Mouse (Mus musculus) embryonic facial prominence, embryonic 12.5 days (tissue): ENCODE measurements around the gene Pptc7. TPM values are rescaled to one million over a fixed set of nuclear protein-coding genes. Genes with fewer than 3 reads are reported as not detected.

Experiments
- ATAC-seq: fragments of 200-750 bp; cut with Nextera tagmentation; 2 replicates; pipeline ENCODE4 v1.8.0; 2017; ENCODE audit not compliant: insufficient number of reproducible peaks, insufficient read depth, low FRiP score, low TSS enrichment
- H3K27ac ChIP-seq: fragments of 300-500 bp; sonication (generic); 2 replicates; pipeline ENCODE4 v1.5.1; 2016; ENCODE audit warnings: mild to moderate bottlenecking
- H3K27me3 ChIP-seq: fragments of 300-500 bp; sonication (generic); 2 replicates; pipeline ENCODE4 v1.6.1; 2016; ENCODE audit warnings: mild to moderate bottlenecking, moderate library complexity
- H3K36me3 ChIP-seq: fragments of 300-500 bp; sonication (generic); 2 replicates; pipeline ENCODE4 v1.6.1; 2016; ENCODE audit warnings: mild to moderate bottlenecking
- H3K4me1 ChIP-seq: fragments of 300-500 bp; sonication (generic); 2 replicates; pipeline ENCODE4 v1.6.1; 2016
- H3K4me2 ChIP-seq: fragments of 300-500 bp; sonication (generic); replicated peaks from 2 replicates; pipeline ENCODE4 v1.6.1; 2016; ENCODE audit warnings: mild to moderate bottlenecking, moderate library complexity
- H3K4me3 ChIP-seq: fragments of 300-500 bp; sonication (generic); 2 replicates; pipeline ENCODE4 v1.5.1; 2016; ENCODE audit warnings: mild to moderate bottlenecking
- H3K9ac ChIP-seq: fragments of 300-500 bp; sonication (generic); 2 replicates; pipeline ENCODE4 v1.6.1; 2016; ENCODE audit warnings: mild to moderate bottlenecking, moderate library complexity
- H3K9me3 ChIP-seq: fragments of 300-500 bp; sonication (generic); 2 replicates; pipeline ENCODE4 v1.6.1; 2016; ENCODE audit warnings: mild to moderate bottlenecking, moderate library complexity
- WGBS: fragments of 180-500 bp; shearing (Covaris S2); methylation state at CpG from one replicate; pipeline ENCODE4 v1.1.7; 2016; 5-methylcytosine and 5-hydroxymethylcytosine counted together
- polyA plus RNA-seq: library from polyadenylated mRNA; unstranded; fragments of >200 nt; fragmentation: Nextera tagmentation; extraction: Ambion mirVana; gene quantifications from 2 replicates; pipeline ENCODE4 v1.2.1, GENCODE M21; 2016

The Pptc7 gene
- polyA plus RNA-seq, 1 experiment from 2014 or later: 11.9 TPM

DNA sequence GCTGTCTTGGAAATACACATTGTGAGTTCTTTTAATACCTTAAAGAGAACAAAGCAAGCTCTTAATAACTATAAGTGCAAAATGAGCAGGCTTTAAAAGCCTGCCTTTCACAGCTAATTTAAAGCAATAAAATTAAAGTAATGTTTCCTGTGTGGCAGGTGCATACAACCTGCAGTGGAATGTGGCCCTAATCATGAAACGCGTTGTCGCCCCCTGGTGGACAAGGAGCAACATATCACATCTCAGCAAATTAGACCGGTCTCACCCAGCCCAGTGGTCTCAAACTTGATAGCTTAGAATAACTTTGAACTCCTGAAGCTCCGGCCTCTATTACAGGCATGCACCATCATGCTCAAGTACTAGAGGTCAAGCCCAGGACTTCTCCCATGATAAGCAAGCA lies 60.1 kb downstream of the Pptc7 start:
- no peak overlapping the region for H3K9ac ChIP-seq
- ATAC-seq: no peak
- no peaks in the 10 kb centered on the region for H3K36me3 ChIP-seq
- H3K4me1 ChIP-seq: no peaks in the 10 kb centered on the region
- H3K4me3 ChIP-seq: no peak overlapping the region
- WGBS: 7% methylated on average over 5 of the region's 5 CpGs
- no peaks in the 10 kb centered on the region for H3K27me3 ChIP-seq
- H3K9me3 ChIP-seq: no peaks in the 10 kb centered on the region
- H3K27ac ChIP-seq: no peak overlapping the region
- no peak overlapping the region for H3K4me2 ChIP-seq

DNA sequence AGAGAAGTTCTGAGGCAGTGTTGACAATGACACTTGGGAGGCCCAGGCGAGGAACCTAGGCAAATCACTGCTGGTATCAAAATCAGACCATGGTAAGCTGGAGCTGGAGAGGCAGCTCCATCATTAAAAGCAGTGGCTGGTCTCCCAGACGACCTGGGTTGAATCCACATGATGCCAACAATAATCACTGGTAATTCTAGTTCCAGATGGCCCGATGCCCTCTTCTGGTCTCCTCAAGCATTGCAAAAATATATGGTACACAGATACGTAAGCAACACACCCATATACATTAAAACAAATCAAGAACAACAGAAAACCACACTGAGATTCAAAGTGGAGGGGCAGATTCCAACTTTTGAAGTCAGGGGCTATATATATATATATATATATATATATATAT lies 61.6 kb downstream of the Pptc7 start:
- ATAC-seq: no peak

DNA sequence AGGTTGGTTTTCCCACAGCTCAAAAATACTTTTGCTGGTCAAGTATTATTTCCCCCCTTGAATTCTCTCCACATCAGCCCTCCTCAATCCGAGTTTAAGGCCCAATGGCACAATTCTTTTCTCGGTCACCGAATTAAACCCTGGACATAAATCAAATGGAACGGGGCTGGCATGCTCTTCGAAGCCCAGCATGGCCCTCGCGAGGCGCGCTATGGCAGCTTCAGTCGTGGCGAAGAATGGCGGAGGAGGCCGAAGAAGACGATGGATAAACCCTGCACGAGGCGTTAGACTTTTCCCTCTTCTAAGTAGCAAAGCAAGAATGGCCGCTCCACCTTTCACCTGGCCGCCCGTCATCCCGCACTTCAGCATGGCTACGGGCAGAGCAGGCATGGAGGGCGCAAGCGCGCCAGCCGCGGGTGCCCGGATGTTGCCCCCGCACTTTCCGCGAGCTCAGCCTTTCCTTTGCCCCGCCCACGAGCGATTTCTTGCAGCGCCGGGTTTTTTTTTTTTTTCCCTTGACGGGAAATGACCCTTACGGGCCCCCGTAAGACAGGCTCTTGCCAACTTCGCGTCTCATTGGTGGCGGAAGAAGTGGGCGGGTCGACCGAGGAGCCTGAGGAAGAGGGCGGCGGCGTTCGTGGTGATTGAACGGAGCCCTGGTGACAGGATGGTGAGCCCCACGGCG lies 69.8 kb downstream of the Pptc7 start, which contains the start of the genes Rad9b and Vps29:
Gene Rad9b, minus strand, starts transcription at position 427 of the 685 bp plus-strand sequence.
Gene Vps29, plus strand, starts transcription at position 563 of the 685 bp plus-strand sequence.
- Histone ChIP-seq H3K4me3 (peak within 1 kb of the TSS; percentile 85), H3K36me3 (peaks cover 10% of the 10 kb centered on the region; the same call in 1 of the 2 replicates), H3K4me1 (no peaks in the 10 kb centered on the region), H3K27ac (peak within 1 kb of the TSS; percentile 37), H3K9ac (peak within 1 kb of the TSS; percentile 75), H3K4me2 (peak within 1 kb of the TSS; percentile 70), H3K9me3 (no peaks in the 10 kb centered on the region), H3K27me3 (no peaks in the 10 kb centered on the region)
- WGBS: 2% methylated on average over 51 of the region's 51 CpGs
- ATAC-seq: peak; percentile 86

More for the DNA sequence above, 61.6 kb downstream of the Pptc7 start:
- Histone ChIP-seq H3K4me2 (no peak overlapping the region), H3K4me1 (no peaks in the 10 kb centered on the region), H3K9ac (no peak overlapping the region), H3K27ac (no peak overlapping the region), H3K27me3 (no peaks in the 10 kb centered on the region), H3K36me3 (no peaks in the 10 kb centered on the region), H3K9me3 (no peaks in the 10 kb centered on the region), H3K4me3 (no peak overlapping the region)
- 68% methylated on average over 4 of the region's 4 CpGs for WGBS

GRCm38 (mm10) chr5:122354492-122355067 lies 70.4 kb downstream of the Pptc7 start:
- Histone ChIP-seq H3K4me1 (no peaks in the 10 kb centered on the region), H3K27me3 (no peaks in the 10 kb centered on the region), H3K9ac (peak overlapping the region; percentile 75), H3K4me2 (peak overlapping the region; percentile 70), H3K4me3 (peak overlapping the region; percentile 85), H3K36me3 (peaks cover 12% of the 10 kb centered on the region; the same call in 1 of the 2 replicates), H3K9me3 (no peaks in the 10 kb centered on the region), H3K27ac (peak overlapping the region; percentile 37)
- 0 out of 2 replicates have a peak, but pooled peaks have one; percentile 32 for ATAC-seq
- WGBS: under 1% methylated on average over 52 of the region's 57 CpGs

GRCm38 (mm10) chr5:122371591-122372191 lies 87.5 kb downstream of the Pptc7 start, which contains the start of gene Gpn3:
Gene Gpn3, plus strand, starts transcription at chr5:122371876.
- 1% methylated on average over 25 of the region's 46 CpGs for WGBS
- ATAC-seq: peak; percentile 79
- H3K27ac ChIP-seq: peak within 1 kb of the TSS; percentile 97
- no peaks in the 10 kb centered on the region for H3K27me3 ChIP-seq
- H3K36me3 ChIP-seq: peaks cover 37% of the 10 kb centered on the region
- H3K9ac ChIP-seq: peak within 1 kb of the TSS; percentile 84
- peak within 1 kb of the TSS; percentile 77 for H3K4me3 ChIP-seq
- H3K9me3 ChIP-seq: no peaks in the 10 kb centered on the region
- peak within 1 kb of the TSS; percentile 72 for H3K4me2 ChIP-seq
- peaks cover 16% of the 10 kb centered on the region for H3K4me1 ChIP-seq

GRCm38 (mm10) chr5:122372192-122372769 lies 88.1 kb downstream of the Pptc7 start, which contains the start of gene Fam216a:
Gene Fam216a, minus strand, starts transcription at chr5:122372364.
- peak within 1 kb of the TSS; percentile 77 for H3K4me3 ChIP-seq
- under 1% methylated on average over 53 of the region's 53 CpGs for WGBS
- peak within 1 kb of the TSS; percentile 97 for H3K27ac ChIP-seq
- no peaks in the 10 kb centered on the region for H3K9me3 ChIP-seq
- H3K4me2 ChIP-seq: peak within 1 kb of the TSS; percentile 72
- no peaks in the 10 kb centered on the region for H3K27me3 ChIP-seq
- H3K4me1 ChIP-seq: peaks cover 16% of the 10 kb centered on the region
- H3K9ac ChIP-seq: peak within 1 kb of the TSS; percentile 84
- H3K36me3 ChIP-seq: peaks cover 31% of the 10 kb centered on the region
- peak; percentile 92 for ATAC-seq

- Histone ChIP-seq H3K9me3 (no peaks in the 10 kb centered on the region), H3K27me3 (no peaks in the 10 kb centered on the region), H3K9ac (peak overlapping the region; percentile 84), H3K4me2 (peak overlapping the region; percentile 72), H3K4me1 (peaks cover 16% of the 10 kb centered on the region), H3K36me3 (peaks cover 25% of the 10 kb centered on the region), H3K27ac (peak overlapping the region; percentile 97; the same call in 1 of the 2 replicates), H3K4me3 (peak overlapping the region; percentile 77)
- no peak for ATAC-seq
- WGBS: 7% methylated on average over 5 of the region's 5 CpGs
Observed at GRCm38 (mm10) chr5:122372878-122373277, 88.7 kb downstream of the Pptc7 start.

Other genes starting within 250 kb of the Pptc7 start
- 5.9 and 7.1 TPM in 2 replicates for gene Cux2, start 234.3 kb upstream of the Pptc7 start, polyA plus RNA-seq
- 0.52 and 2.4 TPM in 2 replicates for gene Myl2, start 183.4 kb upstream of the Pptc7 start, polyA plus RNA-seq
- not detected in 2 replicates for gene Ccdc63, start 143.5 kb upstream of the Pptc7 start, polyA plus RNA-seq
- 307 and 312 TPM in 2 replicates for gene Ppp1cc, start 126.1 kb upstream of the Pptc7 start, polyA plus RNA-seq
- 11.7 and 13.0 TPM in 2 replicates for gene Hvcn1, start 77.6 kb upstream of the Pptc7 start, polyA plus RNA-seq
- gene Tctn1, start 19.9 kb upstream of the Pptc7 start, polyA plus RNA-seq: 5.9 and 6.5 TPM in 2 replicates
- gene Rad9b, start 69.9 kb downstream of the Pptc7 start, polyA plus RNA-seq: 17.1 and 18.7 TPM in 2 replicates
- 178 and 183 TPM in 2 replicates for gene Vps29, start 70.0 kb downstream of the Pptc7 start, polyA plus RNA-seq
- gene Gpn3, start 87.5 kb downstream of the Pptc7 start, polyA plus RNA-seq: 70.0 and 77.7 TPM in 2 replicates
- gene Fam216a, start 88.0 kb downstream of the Pptc7 start, polyA plus RNA-seq: 90.5 and 99.6 TPM in 2 replicates
- 75.8 and 88.9 TPM in 2 replicates for gene Arpc3, start 107.5 kb downstream of the Pptc7 start, polyA plus RNA-seq
- 56.1 and 58.0 TPM in 2 replicates for gene Anapc7, start 137.3 kb downstream of the Pptc7 start, polyA plus RNA-seq
- 51.3 and 51.5 TPM in 2 replicates for gene Atp2a2, start 217.9 kb downstream of the Pptc7 start, polyA plus RNA-seq